Mouse (Mus musculus) mouse trophoblast stem cell (cell line): ENCODE measurements around the gene Slc2a5.

Experiments used
- in situ Hi-C, 2 experiments: fragments of 300-500 bp; cut with MseI, MboI; formaldehyde crosslinking; loops; 2 replicates in 1 of 2; 3 replicates in 1 of 2; pipeline ENCODE4 v1.15.1; 2025

The Slc2a5 gene

GRCm38 (mm10) chr4:150102822-150103221, 16.3 kb upstream of the Slc2a5 start:
- in situ Hi-C loops: no loop called here

- in situ Hi-C loops: no loop called here
These were observed 13.4 kb upstream of the Slc2a5 start for GRCm38 (mm10) chr4:150105671-150106070.

DNA sequence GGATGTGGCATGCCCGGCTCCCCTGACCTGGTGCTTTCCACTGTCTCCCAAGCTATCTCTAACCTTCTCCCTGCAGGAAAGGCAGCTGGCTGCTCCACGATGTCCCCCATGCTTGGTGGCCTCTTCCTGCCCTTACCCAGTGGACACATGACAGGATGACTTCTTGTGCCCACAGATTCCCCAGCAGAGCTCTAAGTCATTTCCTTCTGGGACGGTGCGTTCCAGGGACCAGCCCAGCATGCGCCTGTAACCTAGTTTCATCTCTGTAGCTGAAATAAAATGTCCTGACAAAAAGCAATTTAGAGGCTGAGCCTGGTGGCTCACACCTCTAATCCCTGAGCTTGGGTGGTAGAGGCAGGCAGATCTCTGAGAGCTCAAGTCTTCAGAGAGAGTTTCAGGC, 12.4 kb upstream of the Slc2a5 start:
- in situ Hi-C loops: no loop called here

GRCm38 (mm10) chr4:150109636-150110035, 9.4 kb upstream of the Slc2a5 start:
- in situ Hi-C loops: no loop called here

DNA sequence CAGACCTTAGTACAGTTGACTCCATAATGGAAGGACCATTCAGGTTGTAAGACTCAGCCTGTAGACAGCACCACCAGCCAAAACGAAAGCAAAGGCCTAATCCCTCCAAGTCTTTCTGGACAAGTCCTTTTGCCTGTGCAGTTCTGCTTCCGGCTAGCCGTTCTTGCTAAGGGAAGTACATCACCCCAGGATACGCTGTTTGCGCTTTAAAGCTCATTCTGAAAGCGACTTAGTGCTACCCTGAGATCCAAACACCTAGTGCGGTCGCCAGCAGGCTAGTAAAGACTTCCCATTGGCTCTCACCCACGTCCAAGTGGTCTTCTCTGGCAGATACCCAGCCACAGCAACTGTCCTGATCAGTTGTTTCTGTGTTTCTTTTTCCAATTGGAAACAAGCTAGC, 8.7 kb upstream of the Slc2a5 start:
- in situ Hi-C loops: no loop called here

GRCm38 (mm10) chr4:150112867-150113266, 6.2 kb upstream of the Slc2a5 start:
- in situ Hi-C loops: no loop called here

- in situ Hi-C loops: no loop called here
These were observed 4.5 kb upstream of the Slc2a5 start for GRCm38 (mm10) chr4:150114505-150115061.

- in situ Hi-C loops: no loop called here
These were observed 1.8 kb upstream of the Slc2a5 start for GRCm38 (mm10) chr4:150117311-150117710.

GRCm38 (mm10) chr4:150118163-150118562, 920 bp upstream of the Slc2a5 start:
- in situ Hi-C loops: no loop called here

DNA sequence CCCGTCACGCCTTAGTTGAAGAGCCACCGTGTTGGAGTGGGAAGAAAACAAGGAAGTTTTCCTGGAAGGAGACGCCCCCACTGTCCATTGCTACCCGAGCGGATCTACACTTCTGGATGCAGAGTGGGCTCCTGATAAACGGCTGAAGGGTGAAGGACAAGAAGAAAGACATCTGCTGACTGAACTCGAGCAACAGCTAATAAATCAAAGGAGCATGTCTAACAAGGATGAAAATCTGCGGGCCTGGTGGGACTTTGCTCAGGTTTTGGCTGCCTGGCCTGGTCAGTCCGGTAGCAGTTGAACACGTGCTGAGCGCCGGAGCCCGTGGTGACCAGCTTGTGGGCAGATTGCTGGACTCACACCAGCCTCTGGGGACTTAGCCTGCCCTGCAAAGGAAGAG, 557 bp downstream of the Slc2a5 start:
- in situ Hi-C loops: no loop called here

- in situ Hi-C loops: no loop called here
These were observed 1.2 kb downstream of the Slc2a5 start for GRCm38 (mm10) chr4:150120173-150120833.

DNA sequence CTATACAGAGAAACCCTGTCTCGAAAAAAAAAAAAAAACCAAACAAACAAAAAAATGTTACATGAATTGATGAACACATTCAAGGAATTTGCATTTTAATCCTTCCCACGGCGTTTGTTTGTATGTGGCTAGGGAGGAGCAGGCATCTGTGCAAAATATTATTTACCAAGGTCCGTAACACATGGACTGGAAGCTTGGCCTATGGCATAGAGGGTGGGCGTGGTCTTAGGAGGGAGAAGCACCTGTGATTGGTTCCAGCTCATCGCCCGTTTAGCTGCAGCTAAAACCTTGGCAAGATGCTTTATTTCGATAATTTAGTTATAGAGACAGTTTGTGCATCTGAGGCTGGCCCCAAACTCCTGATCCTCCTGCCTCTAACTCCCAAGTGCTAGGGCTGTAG, 2.3 kb downstream of the Slc2a5 start:
- in situ Hi-C loops: no loop called here

GRCm38 (mm10) chr4:150122476-150122875, 3.4 kb downstream of the Slc2a5 start:
- in situ Hi-C loops: no loop called here

DNA sequence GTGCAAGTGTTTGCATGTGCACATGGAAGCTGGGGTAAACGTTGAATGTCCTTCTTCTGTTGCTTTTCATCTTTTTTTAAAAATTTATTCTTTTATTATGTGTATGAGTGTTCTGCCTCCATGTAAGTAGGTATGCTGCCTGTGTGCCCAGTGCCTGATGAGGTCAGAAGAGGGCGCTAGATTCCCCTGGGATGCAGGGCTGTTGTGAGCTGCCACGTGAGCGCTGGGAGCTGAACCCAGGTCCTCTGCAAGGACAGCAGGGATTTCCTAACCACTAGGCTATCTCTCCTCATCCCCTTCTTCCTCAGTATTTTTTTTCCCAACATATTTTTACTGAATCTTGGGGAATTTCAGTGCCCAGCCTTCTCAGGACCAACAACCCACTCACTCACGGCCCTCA, 7.3 kb downstream of the Slc2a5 start:
- in situ Hi-C loops: no loop called here

DNA sequence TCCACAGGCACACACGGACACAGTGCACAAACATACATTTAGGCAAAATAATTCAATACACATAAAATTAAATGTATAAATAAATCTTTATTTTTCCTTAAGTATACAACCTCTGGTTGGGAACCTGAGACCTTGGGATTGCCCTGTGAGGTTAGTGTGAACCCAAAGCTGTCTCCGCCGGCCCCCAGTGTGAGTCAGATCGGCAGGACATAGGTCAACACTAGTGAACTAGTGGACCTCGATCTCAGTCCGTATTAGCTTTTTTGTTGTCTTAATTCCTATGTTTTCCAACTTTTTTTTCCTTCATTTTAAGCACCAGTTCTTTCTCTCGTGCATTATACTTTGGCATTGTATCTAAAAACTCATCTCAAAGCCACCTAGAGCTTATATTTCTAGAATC, 8.8 kb downstream of the Slc2a5 start:
- in situ Hi-C loops: no loop called here

- in situ Hi-C loops: no loop called here
These were observed 9.5 kb downstream of the Slc2a5 start for GRCm38 (mm10) chr4:150128571-150128970.

DNA sequence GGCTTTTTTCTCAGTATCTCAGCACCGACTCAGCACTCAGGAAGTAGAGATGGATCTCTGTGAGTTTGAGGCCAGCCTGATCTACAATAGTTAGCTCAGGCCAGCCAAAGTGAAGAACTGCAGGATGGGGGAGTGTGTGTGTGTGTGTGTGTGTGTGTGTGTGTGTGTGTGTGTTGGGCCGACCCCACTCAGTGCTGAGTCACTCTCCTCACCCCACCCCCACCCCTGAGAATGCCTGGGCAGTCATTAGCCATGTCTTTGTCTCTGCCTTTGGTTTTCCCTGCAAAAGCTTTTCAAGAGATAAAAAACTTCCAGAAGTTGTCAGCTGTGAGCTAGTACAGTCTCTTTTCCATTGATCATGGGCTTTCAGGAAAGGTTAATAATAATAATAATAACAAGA, 11.6 kb downstream of the Slc2a5 start:
- in situ Hi-C loops: no loop called here

GRCm38 (mm10) chr4:150132692-150133271, 13.7 kb downstream of the Slc2a5 start:
- in situ Hi-C loops: no loop called here

DNA sequence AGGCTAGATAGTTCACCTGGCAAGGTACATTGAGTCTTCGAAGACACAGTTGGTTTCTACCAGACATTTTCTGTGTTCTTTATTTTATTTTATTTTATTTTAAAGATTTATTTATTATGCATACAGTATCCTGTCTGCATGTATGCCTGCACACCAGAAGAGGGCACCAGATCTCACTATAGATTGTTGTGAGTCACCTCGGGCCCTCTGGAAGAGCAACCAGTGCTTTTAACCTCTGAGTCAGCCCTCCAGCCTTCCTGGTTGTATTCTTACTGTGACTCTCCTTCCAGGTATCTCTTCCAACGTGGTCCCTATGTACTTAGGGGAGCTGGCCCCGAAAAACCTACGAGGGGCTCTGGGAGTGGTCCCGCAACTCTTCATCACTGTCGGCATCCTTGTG, 16.2 kb downstream of the Slc2a5 start:
- in situ Hi-C loops: no loop called here

- in situ Hi-C loops: no loop called here
These were observed 17.6 kb downstream of the Slc2a5 start for GRCm38 (mm10) chr4:150136693-150137092.

GRCm38 (mm10) chr4:150137368-150138083, 18.4 kb downstream of the Slc2a5 start:
- in situ Hi-C loops: no loop called here

DNA sequence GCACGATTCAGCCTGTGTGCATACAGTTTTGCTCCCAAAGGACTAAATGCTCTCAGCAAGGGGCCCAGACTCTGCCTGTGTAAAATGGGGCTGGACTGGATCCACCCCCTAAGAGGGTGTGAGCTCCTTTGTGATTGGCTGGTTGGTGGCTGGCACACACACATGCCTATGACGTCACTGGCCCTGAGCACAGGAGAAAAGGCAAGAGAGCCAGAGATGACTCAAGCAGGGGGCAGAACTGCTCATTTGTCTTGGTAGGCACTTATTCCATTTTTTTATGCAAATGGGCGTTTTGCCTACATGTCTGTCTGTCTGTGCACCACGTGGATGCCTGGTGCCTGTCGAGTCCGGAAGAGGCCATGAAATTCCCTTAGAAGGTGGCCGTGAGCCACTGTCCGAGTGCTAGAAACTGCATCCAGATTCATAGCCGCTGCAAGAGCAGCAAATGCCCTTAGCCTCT, 19.0 kb downstream of the Slc2a5 start:
- in situ Hi-C loops: no loop called here

DNA sequence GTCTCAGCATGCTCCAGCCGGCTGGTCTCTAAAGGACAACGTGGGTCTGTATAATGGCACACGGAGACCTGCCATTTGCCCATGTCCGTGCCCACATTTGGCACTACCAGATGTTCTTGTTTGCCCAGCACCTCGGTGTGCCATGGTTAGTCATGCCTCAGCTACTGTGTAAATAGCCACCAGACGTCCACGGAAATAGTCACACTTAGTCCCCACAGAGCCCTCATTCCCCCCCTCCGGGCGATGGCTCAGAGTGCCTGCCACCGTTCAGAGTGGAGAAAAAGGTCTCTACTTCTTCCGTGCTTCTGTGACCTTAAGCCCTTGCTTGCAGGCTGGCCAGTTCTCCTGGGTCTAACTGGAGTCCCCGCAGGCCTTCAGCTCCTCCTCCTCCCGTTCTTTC, 20.0 kb downstream of the Slc2a5 start:
- in situ Hi-C loops: no loop called here
